Mouse (Mus musculus): ENCODE data around the gene Tnfrsf1b. TPM values are rescaled to one million over a fixed set of nuclear protein-coding genes. Genes with fewer than 3 reads are reported as not detected.

Gene Tnfrsf1b
- 30.6 TPM for total RNA-seq (2023)

GRCm38 (mm10) chr4:145246173-145247011, at the start of gene Tnfrsf1b:
Gene Tnfrsf1b (minus strand): TSS chr4:145246870.

GRCm38 (mm10) chr4:145194559-145195162, 52.0 kb downstream of the Tnfrsf1b start, which contains the start of gene Vps13d:
Gene Vps13d (minus strand): TSS chr4:145195005.

Other genes starting within 250 kb of the Tnfrsf1b start
- gene Vps13d, start 51.9 kb downstream of the Tnfrsf1b start, total RNA-seq (2023), result 63.3 TPM
- not detected for gene Tnfrsf8, start 68.3 kb upstream of the Tnfrsf1b start, total RNA-seq (2023)